Mouse (Mus musculus): ENCODE measurements at regions not wholly inside any gene's neighbourhood (a gene's known extent, or its start where the extent isn't known, plus 50 kb on each side); places are given as distances from the start of the nearest gene placed in this dataset.

- no peak for DNase-seq (ENCODE audit: low spot score)
These were observed 66.1 kb downstream of the Slc4a3 start for GRCm38 (mm10) chr1:75612083-75612720.

GRCm38 (mm10) chr1:75613206-75613605, 67.1 kb downstream of the Slc4a3 start:
- no peak for DNase-seq (ENCODE audit: low spot score)

- DNase-seq (ENCODE audit: low spot score) = no peak
These were observed 70.9 kb downstream of the Slc4a3 start for GRCm38 (mm10) chr1:75616971-75617370.

- DNase-seq (ENCODE audit: low spot score) = peak; percentile 27
These were observed 72.3 kb downstream of the Slc4a3 start for GRCm38 (mm10) chr1:75618367-75618790.

- no peak for DNase-seq (ENCODE audit: low spot score)
These were observed 84.2 kb downstream of the Slc4a3 start for GRCm38 (mm10) chr1:75630287-75630686.

- no peak for DNase-seq (ENCODE audit: low spot score)
These were observed 85.7 kb downstream of the Slc4a3 start for GRCm38 (mm10) chr1:75631729-75632128.

GRCm38 (mm10) chr1:75635591-75635990, 89.5 kb downstream of the Slc4a3 start:
- DNase-seq (ENCODE audit: low spot score) = no peak

- peak; percentile 51 for DNase-seq (ENCODE audit: low spot score)
These were observed 93.2 kb downstream of the Slc4a3 start for GRCm38 (mm10) chr1:75639031-75640001.

GRCm38 (mm10) chr1:75642496-75642895, 96.4 kb downstream of the Slc4a3 start:
- DNase-seq (ENCODE audit: low spot score) = no peak

GRCm38 (mm10) chr1:75652547-75652946, 106.5 kb downstream of the Slc4a3 start:
- DNase-seq (ENCODE audit: low spot score) = peak; percentile 93

- DNase-seq (ENCODE audit: low spot score) = no peak
These were observed 107.0 kb downstream of the Slc4a3 start for GRCm38 (mm10) chr1:75652987-75653573.

GRCm38 (mm10) chr1:75653671-75654076, 107.6 kb downstream of the Slc4a3 start:
- peak; percentile 81 for DNase-seq (ENCODE audit: low spot score)

- DNase-seq (ENCODE audit: low spot score) = no peak
These were observed 110.5 kb downstream of the Slc4a3 start for GRCm38 (mm10) chr1:75656592-75656991.

- DNase-seq (ENCODE audit: low spot score) = no peak
These were observed 114.5 kb downstream of the Slc4a3 start for GRCm38 (mm10) chr1:75660336-75661100.

GRCm38 (mm10) chr1:75662141-75662990, 116.3 kb downstream of the Slc4a3 start:
- DNase-seq (ENCODE audit: low spot score) = peak; percentile 87

- peak; percentile 44 for DNase-seq (ENCODE audit: low spot score)
These were observed 121.7 kb downstream of the Slc4a3 start for GRCm38 (mm10) chr1:75667736-75668269.

GRCm38 (mm10) chr1:75676295-75676694, 130.2 kb downstream of the Slc4a3 start:
- DNase-seq (ENCODE audit: low spot score) = no peak

- no peak for DNase-seq (ENCODE audit: low spot score)
These were observed 131.6 kb downstream of the Slc4a3 start for GRCm38 (mm10) chr1:75677695-75678094.

- no peak for DNase-seq (ENCODE audit: low spot score)
These were observed 132.2 kb downstream of the Slc4a3 start for GRCm38 (mm10) chr1:75678279-75678678.

- peak; percentile 36 for DNase-seq (ENCODE audit: low spot score)
These were observed 134.3 kb downstream of the Slc4a3 start for GRCm38 (mm10) chr1:75680366-75680765.

GRCm38 (mm10) chr1:75681913-75682312, 135.8 kb downstream of the Slc4a3 start:
- DNase-seq (ENCODE audit: low spot score) = no peak

Measured in embryo, embryonic 10.5 days (tissue).